Mouse (Mus musculus): ENCODE measurements around the gene Gm17374.
A peak's percentile ranks its signal among the peaks of the same experiment; 100 is the strongest.
"Not testable (repeated sequence)": the region's sequence is repeated elsewhere in the genome, so short reads cannot be mapped to it uniquely, and the experiment has no call there.

Gm17374 gene

DNA sequence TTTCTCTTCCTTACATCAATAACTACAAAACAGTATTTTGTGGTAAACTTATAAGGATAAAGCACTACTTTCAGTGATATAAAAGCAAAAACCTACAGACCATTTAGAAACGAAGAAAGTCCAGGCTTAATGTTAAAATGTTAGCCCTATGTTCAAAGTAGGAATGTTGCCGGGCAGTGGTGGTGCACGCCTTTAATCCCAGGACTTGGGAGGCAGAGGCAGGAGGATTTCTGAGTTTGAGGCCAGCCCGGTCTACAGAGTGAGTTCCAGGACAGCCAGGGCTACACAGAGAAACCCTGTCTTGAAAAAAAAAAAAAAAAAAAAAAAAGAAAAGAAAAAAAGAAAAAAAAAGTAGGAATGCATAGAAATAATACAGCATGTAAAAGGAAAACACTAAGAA lies at the start of gene Gm17374:
TSS of gene Gm17374 (plus strand) at position 301 of the 400 bp plus-strand sequence.
- not testable (repeated sequence) for DNase-seq

DNA sequence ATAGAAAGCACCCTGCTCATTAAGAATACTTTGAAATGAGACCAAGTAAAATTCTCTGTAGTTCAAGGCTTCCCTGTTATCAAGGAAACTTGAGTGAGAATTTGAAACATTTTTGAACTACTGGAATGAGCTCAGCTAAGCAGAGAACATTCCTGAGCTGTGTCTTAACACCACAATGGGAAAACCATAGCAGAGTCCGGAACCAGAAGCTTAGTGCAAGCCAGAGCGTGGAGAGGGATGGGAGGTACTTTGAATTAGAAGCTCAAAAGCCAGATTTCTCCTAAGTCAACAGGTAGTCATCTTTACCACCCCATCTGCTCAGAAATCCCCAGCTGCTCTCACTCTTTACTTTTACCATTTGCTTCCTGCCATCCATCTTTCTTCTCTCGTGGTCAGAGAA lies 46.9 kb upstream of the Gm17374 start:
- no peak for DNase-seq

DNA sequence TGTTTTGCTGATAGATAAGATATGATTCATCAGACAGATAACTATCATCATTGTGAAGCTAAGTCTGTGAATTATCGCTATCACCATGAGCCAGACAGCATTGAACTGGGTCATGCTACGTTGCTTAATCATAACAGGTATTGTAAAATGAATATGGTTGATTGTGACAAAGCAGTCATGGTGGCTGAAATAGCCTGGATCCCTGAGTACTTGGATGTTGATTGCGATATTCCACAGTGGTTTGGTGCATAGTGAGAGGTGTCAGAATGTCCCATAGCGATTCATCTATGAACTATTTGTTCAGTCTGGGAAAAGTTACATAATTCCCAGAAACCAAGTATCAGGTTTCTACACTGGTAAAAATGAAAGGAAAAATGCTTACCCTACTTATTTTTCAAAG lies 44.2 kb upstream of the Gm17374 start:
- no peak for DNase-seq

DNA sequence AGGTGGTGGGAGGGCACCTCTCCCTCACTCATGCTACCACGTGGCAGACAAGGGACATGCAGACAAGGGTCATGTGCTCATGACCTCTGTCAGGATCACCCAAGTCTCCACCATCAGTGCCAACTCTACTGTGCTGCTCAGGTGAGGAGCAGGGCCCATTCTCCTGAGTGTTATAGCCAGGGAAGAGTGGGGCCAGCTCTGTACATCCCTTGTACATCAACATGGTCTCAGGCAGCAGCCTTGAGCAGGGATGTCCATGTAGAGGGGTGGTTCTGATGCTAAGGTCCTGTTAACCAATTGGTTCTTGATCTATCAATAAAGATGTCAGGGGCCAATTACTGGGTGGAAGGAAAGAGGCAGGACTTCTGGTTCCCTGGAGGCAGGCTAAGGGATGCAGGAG lies 42.9 kb upstream of the Gm17374 start:
- no peak for DNase-seq

DNA sequence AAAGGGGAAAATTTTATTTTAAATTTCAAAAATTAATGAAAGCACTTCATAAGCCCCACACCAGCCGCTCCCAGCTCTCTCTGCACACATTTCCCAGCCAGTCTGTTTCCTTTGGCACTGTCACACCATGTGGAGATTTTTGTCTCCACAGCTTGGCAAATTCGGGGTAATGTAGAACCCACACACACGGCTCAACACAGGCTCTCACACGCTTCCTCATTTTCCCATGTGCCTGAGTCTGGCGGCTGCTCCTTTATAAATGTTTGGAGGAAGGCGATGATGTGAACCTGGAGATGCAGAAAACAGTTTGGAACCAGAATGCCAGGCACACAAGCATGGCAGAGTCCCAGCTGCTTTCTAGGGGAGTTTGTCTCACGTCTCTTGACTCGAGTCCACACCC lies 38.0 kb upstream of the Gm17374 start:
- no peak for DNase-seq

DNA sequence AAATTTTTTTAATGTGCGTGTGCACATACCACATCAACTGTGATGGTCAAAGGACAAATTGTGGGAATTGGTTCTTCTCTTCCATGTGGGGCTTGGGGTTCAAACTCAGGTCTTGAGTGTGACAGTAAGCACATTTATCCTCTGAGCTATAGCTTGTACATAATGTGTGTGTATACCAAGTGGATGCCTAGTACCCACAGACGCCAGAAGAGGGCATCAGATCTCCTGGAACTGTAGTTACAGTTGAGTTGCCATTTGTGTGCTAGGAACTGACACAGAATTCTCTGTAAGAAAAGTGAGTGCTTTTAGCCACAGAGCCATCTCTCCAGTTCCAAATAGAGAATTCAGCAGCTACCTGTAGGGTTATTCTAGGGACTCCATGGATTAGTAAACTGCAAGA lies 26.3 kb upstream of the Gm17374 start:
- DNase-seq, result no peak

DNA sequence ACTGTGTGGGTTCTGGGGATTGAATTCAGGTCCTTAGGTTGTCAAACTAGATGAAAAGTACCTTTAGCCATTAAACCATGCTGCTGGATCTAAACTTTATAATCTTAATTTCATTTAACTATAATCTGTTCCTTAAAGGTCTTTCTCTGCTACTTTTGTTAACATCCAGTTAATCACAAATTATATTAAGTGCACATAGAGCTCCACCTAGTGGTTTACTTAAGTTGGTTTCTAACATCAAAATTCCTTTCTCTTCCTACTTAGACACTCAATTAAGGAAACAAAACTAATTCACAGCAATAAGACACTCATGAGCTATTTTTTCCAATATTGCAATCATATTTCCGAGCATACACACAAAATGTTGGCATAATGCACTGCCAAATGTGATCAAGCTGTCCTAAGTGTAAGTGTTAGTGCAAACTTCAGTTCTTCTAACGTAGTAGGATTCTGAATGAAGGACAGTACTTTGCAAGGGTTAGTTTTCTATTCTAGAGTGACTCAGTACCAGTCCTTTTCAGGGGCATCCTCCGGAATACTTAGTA lies 7.4 kb downstream of the Gm17374 start:
- no peak for DNase-seq

DNA sequence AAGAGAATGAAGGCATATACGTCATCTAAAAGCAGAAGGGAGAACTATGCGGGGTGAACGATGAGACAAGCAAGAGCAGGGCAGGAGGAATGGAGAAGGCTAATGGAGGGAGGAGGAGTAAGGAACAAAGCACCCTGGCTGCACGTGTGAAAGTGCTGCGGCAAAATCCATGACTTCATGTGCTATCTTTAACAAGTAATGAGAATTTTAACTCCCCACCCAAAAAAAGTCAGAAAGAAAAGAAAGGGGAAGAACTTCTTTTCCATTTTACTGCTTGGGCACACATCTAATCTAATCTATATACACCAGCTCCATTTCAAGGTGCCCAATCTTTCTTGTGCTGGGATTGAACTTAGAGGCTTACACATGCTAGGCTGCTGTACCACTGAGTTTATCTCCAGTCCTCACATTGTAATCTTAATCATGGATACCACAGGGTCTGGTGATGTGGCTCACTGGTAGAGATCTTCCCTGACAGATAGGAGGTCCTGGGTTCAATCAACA lies 11.6 kb downstream of the Gm17374 start:
- DNase-seq, result no peak

DNA sequence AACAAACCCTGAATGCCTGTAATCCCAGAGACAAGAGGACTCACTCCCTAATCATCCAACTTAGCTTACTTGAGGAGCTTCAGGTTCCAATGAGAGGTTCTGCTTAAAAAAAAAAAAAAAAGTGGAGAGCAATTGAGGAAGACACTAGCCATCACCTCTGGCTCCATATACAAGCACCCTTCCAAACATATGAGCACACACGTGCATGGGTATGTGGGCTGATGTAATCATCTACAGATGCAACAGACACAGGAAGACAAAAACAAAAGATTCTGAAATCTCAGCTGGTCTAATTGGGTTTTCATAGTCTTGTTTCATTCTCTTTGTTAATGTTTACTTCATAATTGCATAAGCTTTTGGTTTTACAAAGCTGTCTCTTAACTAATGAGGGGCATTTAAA lies 17.2 kb downstream of the Gm17374 start:
- no peak for DNase-seq

DNA sequence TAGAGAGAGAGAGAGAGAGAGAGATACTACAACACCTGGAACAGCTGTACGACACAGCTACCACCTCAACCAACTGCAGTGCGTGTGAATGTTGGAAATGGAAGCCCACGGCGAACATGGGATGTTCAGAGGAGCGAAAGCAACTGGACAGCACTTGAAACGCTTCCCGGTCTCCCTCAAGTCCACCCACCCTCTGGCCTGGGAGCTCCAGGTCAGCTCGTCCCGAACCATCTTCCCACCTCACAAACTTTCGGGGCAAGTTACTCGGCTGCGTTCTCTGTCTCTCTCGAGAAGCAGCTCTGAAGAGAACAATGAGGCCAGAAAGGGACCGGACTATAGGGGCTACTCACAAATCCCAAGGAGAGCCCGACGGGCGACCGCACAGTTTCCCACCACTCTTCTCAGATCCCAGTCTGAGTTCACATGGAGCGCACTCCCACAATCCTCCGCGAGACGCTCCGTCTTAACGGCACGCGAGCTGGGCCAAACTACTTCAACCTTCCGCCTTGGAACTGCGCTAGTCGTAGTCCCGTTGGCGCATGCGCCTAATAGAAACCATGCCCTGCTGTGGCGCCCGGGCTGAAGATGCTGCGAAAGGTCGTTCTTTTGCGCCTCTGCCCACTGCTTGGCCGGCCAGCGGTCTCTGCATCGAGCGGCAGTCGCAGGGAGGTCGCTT lies 18.4 kb downstream of the Gm17374 start, which contains the start of the genes Esf1 and Ndufaf5:
TSS of gene Esf1 (minus strand) at position 438 of the 676 bp plus-strand sequence.
TSS of gene Ndufaf5 (plus strand) at position 523 of the 676 bp plus-strand sequence.
- DNase-seq, result peak; percentile 98

DNA sequence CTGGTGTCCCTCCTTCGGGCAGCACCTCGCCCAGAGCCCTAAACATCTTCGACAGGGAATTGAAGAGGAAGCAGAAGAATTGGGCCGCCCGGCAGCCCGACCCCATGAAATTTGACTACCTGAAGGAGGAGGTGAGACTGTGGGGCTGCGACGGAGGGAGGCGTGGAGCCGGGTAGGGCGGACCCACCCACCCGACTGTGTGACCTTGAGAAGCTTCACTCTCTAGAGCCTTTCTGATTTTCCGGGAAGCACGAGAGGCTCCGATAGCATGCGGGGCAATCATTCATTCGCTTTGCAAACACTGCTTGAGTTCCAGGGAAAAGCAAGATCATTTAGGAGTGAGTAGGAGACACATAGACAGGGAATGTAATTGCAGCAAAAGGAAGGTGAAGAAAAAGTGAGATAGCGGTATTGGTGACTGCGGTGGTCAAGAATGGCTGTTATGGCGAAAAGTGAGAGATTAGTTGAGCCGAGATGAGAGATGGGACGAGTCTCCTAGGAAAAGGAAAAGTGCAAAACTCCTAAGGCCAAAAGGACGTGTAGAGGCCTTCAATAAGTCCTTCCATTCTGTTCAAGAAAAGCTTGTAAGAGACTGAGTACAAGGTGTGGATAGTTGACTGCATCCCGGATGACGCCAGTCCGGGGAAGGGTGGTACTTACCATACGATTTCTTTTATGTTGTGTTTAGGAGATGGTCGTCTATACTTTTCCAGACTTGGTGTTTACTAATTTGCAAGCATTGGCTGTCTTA lies 19.1 kb downstream of the Gm17374 start:
- DNase-seq, result no peak

DNA sequence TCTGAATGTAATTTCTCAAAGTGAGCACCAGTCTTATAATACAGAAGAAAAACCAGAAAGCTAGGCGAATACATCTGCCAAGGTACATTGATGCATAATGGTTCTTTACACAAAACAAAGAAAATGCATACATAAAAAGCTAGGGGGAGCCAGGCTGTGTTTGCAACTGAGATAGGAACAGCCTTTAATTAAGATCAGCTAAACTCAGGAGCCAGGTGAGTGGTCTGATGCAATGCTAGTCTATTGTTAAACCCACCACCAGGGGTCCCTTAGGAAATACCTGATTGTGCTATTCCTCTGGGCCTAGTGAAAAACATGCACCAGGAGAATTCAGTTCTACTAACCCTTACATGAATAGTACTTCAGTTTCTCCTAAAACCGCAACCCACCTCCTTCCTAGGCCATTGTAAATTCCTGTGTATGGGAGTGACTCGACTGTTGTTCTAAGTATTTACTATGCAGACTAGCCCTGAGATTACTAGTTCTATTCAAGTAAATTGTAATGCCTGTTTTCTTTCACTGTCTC lies 33.9 kb downstream of the Gm17374 start:
- DNase-seq, result not testable (repeated sequence)

DNA sequence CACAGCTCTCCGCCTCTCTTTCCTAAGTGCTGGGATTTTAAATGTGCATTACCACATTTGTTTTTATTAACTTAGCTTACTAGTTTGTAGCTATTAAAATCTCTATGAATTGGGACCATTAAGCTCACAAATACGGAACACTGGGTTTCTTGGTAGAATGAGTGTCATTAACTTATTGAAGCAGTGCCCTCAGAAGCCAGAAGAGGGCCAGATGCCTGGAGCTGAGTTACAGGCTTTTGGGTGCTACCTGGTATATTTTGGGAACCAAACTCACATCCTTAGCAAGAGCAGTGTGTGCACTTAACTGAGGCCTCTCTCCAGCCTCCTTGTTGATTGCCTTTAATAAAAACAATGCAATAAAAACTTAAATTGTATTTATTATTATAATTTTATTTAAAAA lies 48.9 kb downstream of the Gm17374 start:
- DNase-seq, result no peak

DNA sequence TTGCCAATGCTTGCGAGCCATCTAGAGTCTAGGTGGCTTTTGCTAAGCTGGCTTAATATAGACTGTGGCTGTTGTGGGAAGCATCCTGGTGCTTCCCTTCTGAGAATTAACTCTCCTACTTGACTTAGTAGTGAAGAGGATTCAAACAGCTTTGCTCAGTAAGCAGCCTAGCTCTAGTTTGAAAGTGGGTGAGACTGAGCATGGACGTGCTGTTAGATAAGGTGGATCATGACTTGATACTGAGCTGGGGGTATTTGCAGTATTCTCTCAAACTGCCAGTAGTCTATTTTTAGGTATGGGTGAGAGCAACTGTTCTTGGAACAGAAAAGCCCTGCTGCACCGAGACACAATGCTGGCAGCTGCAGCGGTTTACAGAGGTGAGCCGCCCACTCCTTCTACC lies 50.7 kb downstream of the Gm17374 start:
- no peak for DNase-seq
